Mouse (Mus musculus) small intestine, adult 2 months (tissue): Measurements from ENCODE around the gene Vps13d. TPM values are rescaled to one million over a fixed set of nuclear protein-coding genes. Genes with fewer than 3 reads are reported as not detected.

Source experiments
- H3K27ac ChIP-seq: fragments of 200-500 bp; 2 replicates; pipeline ENCODE4 v1.5.1; 2012; ENCODE audit warnings: low read depth, low read length, control low read depth, inconsistent platforms; ENCODE audit not compliant: insufficient read depth
- H3K27me3 ChIP-seq: fragments of 200-500 bp; 2 replicates; pipeline ENCODE4 v1.6.1; 2012; ENCODE audit warnings: mild to moderate bottlenecking, moderate library complexity, low read length, inconsistent platforms; ENCODE audit not compliant: control insufficient read depth, insufficient read depth
- H3K36me3 ChIP-seq: fragments of 200-500 bp; 2 replicates; pipeline ENCODE4 v1.6.1; 2012; ENCODE audit warnings: mild to moderate bottlenecking, low read length, control low read depth, inconsistent platforms; ENCODE audit not compliant: control insufficient read depth, insufficient read depth
- H3K4me1 ChIP-seq: fragments of 200-500 bp; 2 replicates; pipeline ENCODE4 v1.6.1; 2012; ENCODE audit warnings: low read length, inconsistent platforms, mixed read lengths; ENCODE audit not compliant: control insufficient read depth, insufficient read depth, insufficient read length
- H3K4me3 ChIP-seq: fragments of 200-500 bp; 2 replicates; pipeline ENCODE4 v1.5.1; 2012; ENCODE audit warnings: low read depth, mild to moderate bottlenecking, control low read depth, inconsistent platforms, low read length, moderate library complexity
- CTCF ChIP-seq: fragments of 200-500 bp; IDR thresholded peaks from 2 replicates; pipeline ENCODE4 v1.5.1; 2012; ENCODE audit warnings: low read depth, mild to moderate bottlenecking, control low read depth, inconsistent platforms, low read length, moderate library complexity, mixed read lengths; ENCODE audit not compliant: insufficient replicate concordance, insufficient read length; ENCODE audit errors: extremely low read depth
- POLR2A ChIP-seq: fragments of 200-500 bp; IDR thresholded peaks from 2 replicates; pipeline ENCODE4 v1.6.1; 2012; ENCODE audit warnings: low read depth, mild to moderate bottlenecking, control low read depth, inconsistent platforms, low read length, moderate library complexity
- WGBS: fragments of 180-500 bp; shearing (Covaris S2); methylation state at CpG from one replicate; pipeline ENCODE4 v1.1.7; 2018; 5-methylcytosine and 5-hydroxymethylcytosine counted together
- polyA plus RNA-seq: library from polyadenylated mRNA; depleted of rRNA; stranded (reverse); fragments of >200 nt; gene quantifications from 2 replicates; pipeline ENCODE4 v1.2.3, GENCODE M21; 2012

Gene Vps13d
- polyA plus RNA-seq, 1 experiment = 11.9 TPM

GRCm38 (mm10) chr4:144960188-144960904 is 234.5 kb downstream of the Vps13d start:
- TF ChIP-seq POLR2A (no peak), CTCF (no peak)
- no peak overlapping the region for H3K4me3 ChIP-seq
- 19% methylated on average over 8 of the region's 8 CpGs for WGBS
- no peaks in the 10 kb centered on the region for H3K36me3 ChIP-seq
- H3K4me1 ChIP-seq = peaks cover 21% of the 10 kb centered on the region; the same call in 1 of the 2 replicates
- no peaks in the 10 kb centered on the region for H3K27me3 ChIP-seq
- peak overlapping the region; percentile 67 for H3K27ac ChIP-seq

DNA sequence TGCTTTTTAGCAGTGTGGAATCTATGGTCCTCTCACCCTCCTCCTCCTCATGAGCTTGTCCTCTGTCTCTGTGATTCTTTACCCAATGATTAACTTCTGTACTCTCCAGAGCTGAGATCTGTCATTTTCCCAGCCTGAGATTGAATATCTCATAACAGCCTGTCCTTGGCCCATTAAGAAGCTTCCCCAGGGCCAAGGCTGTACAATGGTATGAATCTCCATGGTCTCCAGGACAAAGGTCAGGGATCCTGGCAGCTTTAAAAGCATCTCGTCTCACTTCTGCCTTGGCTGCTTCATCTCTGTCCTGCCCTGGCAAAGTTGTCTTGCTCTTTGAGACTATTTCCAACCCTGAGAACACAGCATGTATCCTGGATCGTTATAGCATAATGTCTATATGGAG is 237.1 kb downstream of the Vps13d start:
- no peaks in the 10 kb centered on the region for H3K27me3 ChIP-seq
- no peak overlapping the region for H3K4me3 ChIP-seq
- no peak overlapping the region for H3K27ac ChIP-seq
- no peaks in the 10 kb centered on the region for H3K36me3 ChIP-seq
- 25% methylated on average over 2 of the region's 2 CpGs for WGBS
- peaks cover 21% of the 10 kb centered on the region; the same call in 1 of the 2 replicates for H3K4me1 ChIP-seq
- TF ChIP-seq POLR2A (no peak), CTCF (no peak)

- TF ChIP-seq POLR2A = no peak
- Histone ChIP-seq H3K27me3 (no peaks in the 10 kb centered on the region), H3K27ac (no peak overlapping the region), H3K4me1 (peaks cover 21% of the 10 kb centered on the region; the same call in 1 of the 2 replicates), H3K4me3 (no peak overlapping the region), H3K36me3 (no peaks in the 10 kb centered on the region)
- 17% methylated on average over 4 of the region's 4 CpGs for WGBS
Measured at GRCm38 (mm10) chr4:144957186-144957585, 237.6 kb downstream of the Vps13d start.

DNA sequence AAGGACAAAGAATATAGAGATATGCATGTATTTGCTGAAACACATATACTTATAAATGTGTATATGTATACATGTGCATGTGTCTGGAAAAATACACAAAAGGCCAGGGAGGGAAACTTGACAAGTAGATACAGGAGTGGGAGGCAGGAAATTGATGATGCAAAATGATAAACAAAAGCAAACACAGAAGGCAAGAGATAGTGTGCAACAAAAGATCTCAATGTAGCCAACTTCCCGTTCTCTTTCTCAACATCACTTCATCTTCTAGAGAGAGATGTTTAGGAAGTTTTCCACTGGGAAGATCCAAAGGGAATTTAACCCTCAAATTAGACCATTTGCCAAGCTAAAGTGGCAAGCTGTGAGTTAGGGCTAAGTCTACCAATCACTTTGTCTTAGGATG is 238.5 kb downstream of the Vps13d start:
- Histone ChIP-seq H3K36me3 (no peaks in the 10 kb centered on the region), H3K4me1 (peaks cover 18% of the 10 kb centered on the region; the same call in 1 of the 2 replicates), H3K27me3 (no peaks in the 10 kb centered on the region), H3K27ac (no peak overlapping the region), H3K4me3 (no peak overlapping the region)
- 10% methylated on average over 1 of the region's 1 CpGs for WGBS
- TF ChIP-seq POLR2A (no peak), CTCF (no peak)

- no peak overlapping the region for H3K4me3 ChIP-seq
- H3K36me3 ChIP-seq = no peaks in the 10 kb centered on the region
- H3K27ac ChIP-seq = no peak overlapping the region
- WGBS = 20% methylated on average over 1 of the region's 1 CpGs
- peaks cover 14% of the 10 kb centered on the region; the same call in 1 of the 2 replicates for H3K4me1 ChIP-seq
- TF ChIP-seq CTCF (no peak), POLR2A (no peak)
- no peaks in the 10 kb centered on the region for H3K27me3 ChIP-seq
Measured at GRCm38 (mm10) chr4:144955863-144956262, 238.9 kb downstream of the Vps13d start.

DNA sequence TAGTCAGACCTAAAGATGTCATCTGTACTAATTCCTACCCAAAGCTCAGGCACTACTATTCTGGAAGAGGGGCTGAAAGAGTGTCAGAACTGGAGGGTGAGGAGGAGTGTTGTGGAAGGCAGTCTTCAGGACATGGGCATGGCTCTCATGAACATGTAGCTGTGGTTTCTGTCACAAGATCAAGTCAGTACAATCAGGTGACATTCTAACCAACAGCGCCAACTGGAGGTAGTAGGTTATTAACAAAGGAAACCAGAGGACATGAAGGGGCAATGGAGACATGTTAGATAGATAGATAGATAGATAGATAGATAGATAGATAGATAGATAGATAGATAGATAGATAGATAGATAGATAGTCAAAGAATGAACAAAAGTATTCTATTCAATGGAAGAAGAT is 241.4 kb downstream of the Vps13d start:
- Histone ChIP-seq H3K4me3 (no peak overlapping the region), H3K27ac (no peak overlapping the region), H3K4me1 (peaks cover 12% of the 10 kb centered on the region), H3K27me3 (no peaks in the 10 kb centered on the region), H3K36me3 (no peaks in the 10 kb centered on the region)
- 84% methylated on average over 1 of the region's 1 CpGs for WGBS
- TF ChIP-seq POLR2A (no peak), CTCF (no peak)

DNA sequence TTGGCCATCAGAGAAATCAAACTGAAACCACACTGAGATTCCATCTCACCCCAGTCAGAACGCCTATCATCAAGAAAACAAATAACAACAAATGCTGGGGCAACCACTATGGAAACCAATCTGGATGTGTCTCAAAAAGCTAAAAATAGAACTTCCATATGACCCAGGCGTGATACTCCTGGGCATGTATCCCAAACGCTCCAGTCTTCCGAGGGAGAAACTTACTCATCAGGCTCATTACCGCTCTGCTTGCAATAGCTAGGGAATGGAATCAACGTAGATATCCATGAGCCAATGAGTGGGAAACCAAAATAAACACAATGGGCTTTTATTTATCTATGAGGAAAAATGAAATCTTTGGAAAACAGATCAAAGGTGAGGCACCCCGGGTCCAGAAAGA is 242.9 kb downstream of the Vps13d start:
- Histone ChIP-seq H3K4me1 (peaks cover 8% of the 10 kb centered on the region), H3K27ac (no peak overlapping the region), H3K4me3 (no peak overlapping the region), H3K36me3 (no peaks in the 10 kb centered on the region), H3K27me3 (no peaks in the 10 kb centered on the region)
- TF ChIP-seq POLR2A = no peak
- 78% methylated on average over 7 of the region's 7 CpGs for WGBS

GRCm38 (mm10) chr4:144950883-144951282 is 243.9 kb downstream of the Vps13d start:
- WGBS = 92% methylated on average over 3 of the region's 3 CpGs
- H3K4me3 ChIP-seq = no peak overlapping the region
- no peak overlapping the region for H3K27ac ChIP-seq
- no peaks in the 10 kb centered on the region for H3K36me3 ChIP-seq
- no peak for TF ChIP-seq POLR2A
- TF ChIP-seq CTCF = no peak
- H3K4me1 ChIP-seq = peaks cover 8% of the 10 kb centered on the region
- H3K27me3 ChIP-seq = no peaks in the 10 kb centered on the region
